Mouse (Mus musculus): ENCODE measurements around the gene Sdk1.

The Sdk1 gene

GRCm38 (mm10) chr5:141240841-141241543 is at the start of gene Sdk1:
Gene Sdk1 (plus strand): TSS chr5:141241490.
- Histone ChIP-seq H3K27me3 (ENCODE audit: control insufficient read depth, insufficient read depth, low read length, poor library complexity, severe bottlenecking) (peaks cover 4% of the 10 kb centered on the region), H3K36me3 (ENCODE audit: control insufficient read depth, insufficient read depth, low read length, poor library complexity, severe bottlenecking) (no peaks in the 10 kb centered on the region)
- peak; percentile 91 for DNase-seq (ENCODE audit: low read depth, low spot score)

DNA sequence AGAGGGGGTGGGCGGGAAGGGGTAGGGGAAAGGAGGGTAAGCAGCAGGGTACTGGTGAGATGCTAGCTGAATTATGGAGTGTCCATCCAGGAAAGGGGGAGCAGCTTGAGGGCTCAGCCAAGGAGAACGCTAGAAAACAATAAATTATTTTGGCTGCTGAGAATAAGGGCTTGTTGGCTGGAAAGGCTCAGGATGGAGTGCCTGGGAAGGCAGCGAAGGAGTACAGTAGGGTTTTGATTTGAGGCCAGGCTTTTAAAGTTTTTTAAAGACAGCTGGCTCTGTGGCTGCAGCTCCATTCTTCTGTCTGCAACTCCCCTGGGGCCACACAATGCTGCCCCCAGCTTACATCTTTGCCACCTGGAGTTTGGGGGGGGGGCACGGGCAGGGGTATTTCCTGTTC is 44.0 kb upstream of the Sdk1 start:
- Histone ChIP-seq H3K27me3 (ENCODE audit: control insufficient read depth, insufficient read depth, low read length, poor library complexity, severe bottlenecking) (no peaks in the 10 kb centered on the region), H3K36me3 (ENCODE audit: control insufficient read depth, insufficient read depth, low read length, poor library complexity, severe bottlenecking) (no peaks in the 10 kb centered on the region)
- no peak for DNase-seq (ENCODE audit: low read depth, low spot score)

- Histone ChIP-seq H3K27me3 (ENCODE audit: control insufficient read depth, insufficient read depth, low read length, poor library complexity, severe bottlenecking) (no peaks in the 10 kb centered on the region; the same call in 1 of the 2 replicates), H3K36me3 (ENCODE audit: control insufficient read depth, insufficient read depth, low read length, poor library complexity, severe bottlenecking) (no peaks in the 10 kb centered on the region)
- no peak for DNase-seq (ENCODE audit: low read depth, low spot score)
Observed at GRCm38 (mm10) chr5:141202276-141203065, 38.8 kb upstream of the Sdk1 start.

DNA sequence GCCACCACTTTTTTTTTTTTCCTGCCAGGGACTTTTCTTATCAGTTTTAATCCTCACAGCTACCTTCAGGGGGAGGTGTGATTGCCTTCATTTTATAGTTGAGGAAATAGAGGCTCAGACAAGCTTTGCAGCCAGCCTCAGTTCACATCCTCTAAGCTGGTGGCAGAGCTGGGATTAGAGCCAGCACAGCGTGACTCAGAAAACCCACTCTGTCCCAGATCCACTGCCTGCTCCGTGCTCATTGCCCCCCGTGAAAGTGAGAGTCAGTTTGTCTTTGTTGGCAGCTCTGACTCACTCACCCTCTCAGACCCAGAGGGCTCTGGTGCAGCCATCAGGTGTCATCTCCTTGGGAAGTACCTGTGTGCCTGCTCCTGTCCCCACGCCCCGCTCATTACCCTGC is 34.2 kb upstream of the Sdk1 start:
- Histone ChIP-seq H3K36me3 (ENCODE audit: control insufficient read depth, insufficient read depth, low read length, poor library complexity, severe bottlenecking) (no peaks in the 10 kb centered on the region), H3K27me3 (ENCODE audit: control insufficient read depth, insufficient read depth, low read length, poor library complexity, severe bottlenecking) (no peaks in the 10 kb centered on the region; the same call in 1 of the 2 replicates)
- no peak for DNase-seq (ENCODE audit: low read depth, low spot score)

DNA sequence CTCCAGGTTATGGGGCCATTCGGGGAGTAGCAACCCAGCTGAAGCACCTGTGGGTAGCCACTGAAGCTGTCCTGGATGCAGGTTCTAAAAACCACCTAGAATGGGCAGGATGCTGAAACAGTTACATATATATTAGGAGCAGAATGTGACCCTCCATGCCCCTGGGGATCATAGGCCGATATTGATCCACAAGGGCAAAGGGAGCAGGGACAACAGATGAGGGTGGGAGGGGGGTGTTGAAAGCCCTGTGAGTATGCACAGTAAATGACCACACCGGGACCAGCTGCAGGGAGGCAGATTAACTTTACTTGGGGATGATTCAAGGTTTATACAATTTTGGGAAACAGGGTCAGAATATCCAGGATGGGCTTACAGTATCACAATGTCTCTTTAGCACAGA is 16.0 kb upstream of the Sdk1 start:
- no peaks in the 10 kb centered on the region for H3K36me3 ChIP-seq (ENCODE audit: control insufficient read depth, insufficient read depth, low read length, poor library complexity, severe bottlenecking)
- no peak for DNase-seq (ENCODE audit: low read depth, low spot score)
- no peaks in the 10 kb centered on the region for H3K27me3 ChIP-seq (ENCODE audit: control insufficient read depth, insufficient read depth, low read length, poor library complexity, severe bottlenecking)

DNA sequence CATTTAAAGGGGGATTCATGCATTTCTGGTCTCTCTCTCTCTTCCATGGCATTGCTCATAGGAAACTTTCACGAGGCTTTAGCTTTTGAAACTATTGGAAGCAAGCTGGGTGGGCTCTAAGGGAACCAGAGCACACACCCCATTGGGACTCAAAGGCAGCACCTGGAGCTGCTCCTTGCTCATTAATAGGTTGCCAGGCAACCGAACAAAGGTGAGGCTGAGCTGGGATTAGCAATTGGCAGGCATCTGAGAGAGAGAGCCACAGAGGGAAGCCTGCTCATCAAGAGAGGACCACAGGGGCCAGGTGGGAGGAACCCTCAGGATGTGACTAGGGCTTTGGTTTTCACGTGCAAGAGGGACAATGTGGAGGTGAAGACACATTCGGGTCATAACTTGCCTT is 7.0 kb upstream of the Sdk1 start:
- no peaks in the 10 kb centered on the region; the same call in 1 of the 2 replicates for H3K27me3 ChIP-seq (ENCODE audit: control insufficient read depth, insufficient read depth, low read length, poor library complexity, severe bottlenecking)
- DNase-seq (ENCODE audit: low read depth, low spot score) = no peak

DNA sequence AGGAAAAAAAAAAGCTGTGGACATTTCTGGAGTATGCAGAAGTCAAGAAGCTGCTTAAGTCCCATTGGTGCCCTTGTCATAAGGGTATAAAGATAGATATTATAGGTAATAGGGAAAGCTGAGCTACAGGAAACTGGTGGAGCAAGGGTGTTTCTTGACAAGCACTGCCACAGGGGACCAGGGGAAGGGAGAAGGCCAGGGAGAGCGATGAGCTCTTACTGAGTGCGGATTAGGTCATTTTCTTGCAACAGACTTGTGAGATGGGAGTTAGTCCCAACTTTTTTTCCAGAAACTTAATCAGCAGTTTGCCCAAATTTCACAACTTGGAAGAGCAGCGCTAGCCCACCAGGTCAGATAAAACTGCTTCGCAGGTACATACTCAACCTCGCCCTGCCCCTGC is 1.9 kb upstream of the Sdk1 start:
- Histone ChIP-seq H3K36me3 (ENCODE audit: control insufficient read depth, insufficient read depth, low read length, poor library complexity, severe bottlenecking) (no peaks in the 10 kb centered on the region), H3K27me3 (ENCODE audit: control insufficient read depth, insufficient read depth, low read length, poor library complexity, severe bottlenecking) (peaks cover 4% of the 10 kb centered on the region)
- DNase-seq (ENCODE audit: low read depth, low spot score) = no peak

More for the DNA sequence above, 7.0 kb upstream of the Sdk1 start:
- no peaks in the 10 kb centered on the region for H3K36me3 ChIP-seq (ENCODE audit: control insufficient read depth, insufficient read depth, low read length, poor library complexity, severe bottlenecking)

- H3K27me3 ChIP-seq (ENCODE audit: control insufficient read depth, insufficient read depth, low read length, poor library complexity, severe bottlenecking) = peaks cover 4% of the 10 kb centered on the region
- no peaks in the 10 kb centered on the region for H3K36me3 ChIP-seq (ENCODE audit: control insufficient read depth, insufficient read depth, low read length, poor library complexity, severe bottlenecking)
- no peak for DNase-seq (ENCODE audit: low read depth, low spot score)
Observed at GRCm38 (mm10) chr5:141240441-141240840, 849 bp upstream of the Sdk1 start.

DNA sequence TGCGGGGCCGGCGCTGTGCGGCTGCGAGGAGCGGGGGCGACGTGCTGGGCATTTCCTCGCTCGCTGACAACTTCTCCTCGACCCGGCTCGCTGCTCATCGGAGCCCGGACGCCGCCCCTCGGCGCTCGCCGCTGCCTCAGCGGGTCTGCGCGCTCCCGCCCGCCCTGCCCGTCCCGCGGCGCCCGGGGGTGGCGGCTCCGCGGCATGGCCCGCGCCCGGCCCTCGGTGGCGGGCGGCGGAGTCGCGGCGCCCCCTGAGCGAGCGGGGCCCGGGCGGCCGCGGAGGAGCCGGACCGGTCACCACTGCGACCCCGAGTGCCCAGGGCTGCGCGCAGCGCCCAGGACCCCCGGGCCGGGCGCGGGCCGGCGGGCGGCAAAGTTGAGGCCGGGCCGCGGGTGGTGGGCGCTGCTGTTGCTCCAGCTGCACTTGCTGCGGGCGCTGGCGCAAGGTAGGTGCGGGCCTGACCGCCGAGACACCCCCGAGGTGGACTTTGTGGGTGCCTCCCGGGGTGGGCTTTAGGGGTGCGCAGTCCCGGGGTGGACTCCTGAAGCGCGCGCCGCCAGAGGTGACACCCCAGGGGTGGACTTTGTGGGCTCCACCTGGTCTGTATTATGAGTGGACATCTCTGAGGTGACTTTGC is 475 bp downstream of the Sdk1 start:
- DNase-seq (ENCODE audit: low read depth, low spot score) = peak; percentile 4
- peaks cover 4% of the 10 kb centered on the region for H3K27me3 ChIP-seq (ENCODE audit: control insufficient read depth, insufficient read depth, low read length, poor library complexity, severe bottlenecking)
- H3K36me3 ChIP-seq (ENCODE audit: control insufficient read depth, insufficient read depth, low read length, poor library complexity, severe bottlenecking) = no peaks in the 10 kb centered on the region

DNA sequence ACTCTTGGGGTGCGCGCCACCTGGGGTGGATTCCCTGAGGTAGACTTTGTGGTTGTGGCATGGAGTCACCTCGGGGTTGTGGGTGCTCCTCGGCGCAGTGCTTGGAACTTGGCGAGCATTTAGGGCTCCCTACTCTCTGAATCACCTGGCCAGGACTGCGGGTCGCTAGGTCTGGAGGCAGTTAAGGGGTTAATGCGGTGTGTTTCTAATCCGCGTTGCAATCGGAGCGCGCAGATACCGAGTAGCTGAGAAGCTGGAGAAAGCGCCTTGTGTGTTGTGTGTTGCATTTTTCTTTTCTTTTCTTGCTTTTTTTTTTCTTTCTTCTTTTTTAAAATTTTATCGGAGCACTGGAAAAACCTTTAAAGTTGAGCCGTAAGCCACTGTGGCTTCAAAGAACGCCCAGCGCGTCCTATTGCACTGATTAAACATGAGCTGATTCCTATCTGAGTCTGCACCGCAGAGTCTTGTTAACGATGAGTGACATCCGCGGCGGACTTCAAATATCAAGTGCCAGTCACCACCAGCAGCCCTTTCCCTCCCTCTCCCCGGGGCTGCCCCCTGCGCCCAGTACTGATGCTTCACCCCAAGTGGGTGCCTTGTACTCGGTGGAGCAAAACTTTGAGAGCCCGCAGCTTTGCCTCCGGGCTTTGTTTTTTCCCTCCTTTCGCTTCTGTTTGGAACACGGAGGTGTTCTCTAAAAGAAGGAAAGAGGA is 2.1 kb downstream of the Sdk1 start:
- peak; percentile 16 for DNase-seq (ENCODE audit: low read depth, low spot score)
- Histone ChIP-seq H3K36me3 (ENCODE audit: control insufficient read depth, insufficient read depth, low read length, poor library complexity, severe bottlenecking) (no peaks in the 10 kb centered on the region), H3K27me3 (ENCODE audit: control insufficient read depth, insufficient read depth, low read length, poor library complexity, severe bottlenecking) (peaks cover 4% of the 10 kb centered on the region)

DNA sequence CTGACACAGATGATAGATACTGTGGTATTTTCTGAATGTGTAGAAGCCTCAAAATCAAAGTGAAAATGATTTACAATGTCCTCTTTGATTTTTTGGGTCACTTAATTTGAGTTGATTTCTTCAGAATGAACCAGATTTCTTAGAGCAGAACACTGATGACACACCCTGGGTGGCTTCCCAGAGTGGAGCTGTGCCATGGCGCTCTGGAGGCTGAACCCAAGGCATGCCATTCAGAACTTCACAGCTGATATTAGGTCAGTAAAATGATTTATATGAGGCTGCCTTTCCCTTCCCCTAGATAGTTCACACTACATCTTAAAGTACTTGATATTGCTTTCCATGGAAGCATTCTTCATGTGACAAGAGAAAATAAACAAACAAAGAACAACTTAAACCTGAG is 23.0 kb downstream of the Sdk1 start:
- H3K36me3 ChIP-seq (ENCODE audit: control insufficient read depth, insufficient read depth, low read length, poor library complexity, severe bottlenecking) = no peaks in the 10 kb centered on the region
- DNase-seq (ENCODE audit: low read depth, low spot score) = no peak
- H3K27me3 ChIP-seq (ENCODE audit: control insufficient read depth, insufficient read depth, low read length, poor library complexity, severe bottlenecking) = no peaks in the 10 kb centered on the region

GRCm38 (mm10) chr5:141277112-141277511 is 35.8 kb downstream of the Sdk1 start:
- Histone ChIP-seq H3K36me3 (ENCODE audit: control insufficient read depth, insufficient read depth, low read length, poor library complexity, severe bottlenecking) (no peaks in the 10 kb centered on the region), H3K27me3 (ENCODE audit: control insufficient read depth, insufficient read depth, low read length, poor library complexity, severe bottlenecking) (no peaks in the 10 kb centered on the region)
- no peak for DNase-seq (ENCODE audit: low read depth, low spot score)

- DNase-seq (ENCODE audit: low read depth, low spot score) = no peak
- H3K36me3 ChIP-seq (ENCODE audit: control insufficient read depth, insufficient read depth, low read length, poor library complexity, severe bottlenecking) = no peaks in the 10 kb centered on the region
- no peaks in the 10 kb centered on the region for H3K27me3 ChIP-seq (ENCODE audit: control insufficient read depth, insufficient read depth, low read length, poor library complexity, severe bottlenecking)
Observed at GRCm38 (mm10) chr5:141281751-141282150, 40.5 kb downstream of the Sdk1 start.

GRCm38 (mm10) chr5:141289611-141290010 is 48.3 kb downstream of the Sdk1 start:
- no peak for DNase-seq (ENCODE audit: low read depth, low spot score)
- Histone ChIP-seq H3K36me3 (ENCODE audit: control insufficient read depth, insufficient read depth, low read length, poor library complexity, severe bottlenecking) (no peaks in the 10 kb centered on the region), H3K27me3 (ENCODE audit: control insufficient read depth, insufficient read depth, low read length, poor library complexity, severe bottlenecking) (no peaks in the 10 kb centered on the region)
